Mouse (Mus musculus) G1E (cell line): ENCODE results near the gene Zfp958.

Experiments
- CTCF ChIP-seq: IDR thresholded peaks from 2 replicates; pipeline ENCODE4 v1.5.1; 2012; ENCODE audit warnings: low read depth, low read length, inconsistent platforms, mixed read lengths
- POLR2AphosphoS5 ChIP-seq: IDR thresholded peaks from 2 replicates; pipeline ENCODE4 v1.6.1; 2012; ENCODE audit warnings: low read depth, low read length, inconsistent platforms; ENCODE audit not compliant: insufficient replicate concordance
- TAL1 ChIP-seq: conservative IDR thresholded peaks from 2 replicates; pipeline ENCODE4 v1.6.1; 2012; ENCODE audit warnings: low read depth, low read length, inconsistent platforms, mixed read lengths

- no peak for TF ChIP-seq CTCF
- no peak for TF ChIP-seq TAL1
- no peak for TF ChIP-seq POLR2AphosphoS5
Observed at GRCm38 (mm10) chr8:4581986-4582385, 31.0 kb upstream of the Zfp958 start.
